Mouse (Mus musculus) frontal cortex, postnatal 36 days (tissue): ENCODE results near the gene Pitpnm1.
A peak's percentile ranks its signal among the peaks of the same experiment; 100 is the strongest.
"Not testable (repeated sequence)": the region's sequence is repeated elsewhere in the genome, so short reads cannot be mapped to it uniquely, and the experiment has no call there.

Experiments used
- DNase-seq, 2 experiments: peaks; one replicate each; pipeline ENCODE4 v3.0.0; 2022; ENCODE audit warnings: low spot score in 2 of 2

Pitpnm1 gene

DNA sequence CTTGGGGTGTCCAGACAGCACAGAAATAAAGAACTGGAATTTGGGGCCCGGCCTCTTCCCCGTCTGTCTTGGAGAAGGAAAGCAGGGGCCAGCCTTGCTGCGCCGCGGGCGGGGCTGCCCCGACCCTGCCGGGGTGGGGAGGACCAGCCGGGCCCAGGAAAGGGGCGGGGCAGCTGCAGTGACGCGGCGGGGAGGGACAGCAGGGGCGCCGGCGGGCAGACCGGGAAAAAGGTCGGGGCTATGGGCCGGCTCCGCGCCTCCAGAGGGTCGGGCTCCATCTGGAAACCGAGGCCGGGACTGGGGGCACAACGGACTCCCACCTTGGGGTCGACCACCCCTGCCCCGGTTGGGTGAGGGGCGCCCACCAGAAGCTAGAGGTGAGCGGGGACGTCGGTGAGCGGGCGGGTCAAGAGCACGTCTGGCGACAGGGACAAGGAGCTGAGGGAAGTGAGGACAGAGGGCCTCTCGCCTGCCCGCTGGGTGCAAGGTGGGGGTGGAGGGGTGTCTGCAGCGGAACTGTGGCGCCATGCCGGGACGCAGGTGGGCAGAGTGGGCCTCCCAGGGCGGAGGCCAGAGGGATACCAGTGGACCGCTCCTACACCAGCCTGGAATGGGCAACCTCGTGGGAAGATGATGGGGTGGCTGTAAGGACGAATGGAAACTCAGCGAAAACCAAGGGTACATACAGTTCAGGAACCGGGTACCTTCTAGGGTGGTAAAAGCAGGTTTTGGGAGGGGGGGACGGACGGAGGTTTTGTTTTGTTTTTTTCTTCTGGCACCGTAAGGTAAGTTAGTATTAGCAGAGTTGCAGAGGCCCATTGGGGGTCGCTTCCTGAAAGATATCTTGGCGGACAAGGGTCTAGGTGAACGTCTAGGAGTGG is at the start of gene Pitpnm1:
TSS of gene Pitpnm1 (plus strand) at position 162 of the 881 bp plus-strand sequence.
- peak in 1 of 2 experiments; percentile 52 for DNase-seq

DNA sequence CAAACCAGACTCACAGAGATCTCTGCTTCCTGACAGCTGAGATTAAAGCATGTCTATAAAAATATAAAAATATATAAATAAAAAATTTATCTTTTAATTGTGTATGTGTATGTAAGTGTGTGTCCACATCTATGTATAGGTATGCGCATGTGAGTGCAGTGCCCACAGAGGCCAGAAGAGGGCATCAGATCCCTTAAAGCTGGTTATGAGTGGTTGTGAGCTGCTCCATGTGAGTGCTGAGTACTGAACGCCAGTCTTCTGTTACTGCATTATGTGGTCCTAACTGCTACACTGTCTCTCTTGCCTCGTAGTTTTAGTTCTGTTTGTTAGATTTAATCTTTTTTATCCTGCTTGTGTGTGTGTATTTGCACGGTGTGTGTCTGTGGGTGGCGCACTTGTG is 48.8 kb upstream of the Pitpnm1 start:
- DNase-seq, result no peak

DNA sequence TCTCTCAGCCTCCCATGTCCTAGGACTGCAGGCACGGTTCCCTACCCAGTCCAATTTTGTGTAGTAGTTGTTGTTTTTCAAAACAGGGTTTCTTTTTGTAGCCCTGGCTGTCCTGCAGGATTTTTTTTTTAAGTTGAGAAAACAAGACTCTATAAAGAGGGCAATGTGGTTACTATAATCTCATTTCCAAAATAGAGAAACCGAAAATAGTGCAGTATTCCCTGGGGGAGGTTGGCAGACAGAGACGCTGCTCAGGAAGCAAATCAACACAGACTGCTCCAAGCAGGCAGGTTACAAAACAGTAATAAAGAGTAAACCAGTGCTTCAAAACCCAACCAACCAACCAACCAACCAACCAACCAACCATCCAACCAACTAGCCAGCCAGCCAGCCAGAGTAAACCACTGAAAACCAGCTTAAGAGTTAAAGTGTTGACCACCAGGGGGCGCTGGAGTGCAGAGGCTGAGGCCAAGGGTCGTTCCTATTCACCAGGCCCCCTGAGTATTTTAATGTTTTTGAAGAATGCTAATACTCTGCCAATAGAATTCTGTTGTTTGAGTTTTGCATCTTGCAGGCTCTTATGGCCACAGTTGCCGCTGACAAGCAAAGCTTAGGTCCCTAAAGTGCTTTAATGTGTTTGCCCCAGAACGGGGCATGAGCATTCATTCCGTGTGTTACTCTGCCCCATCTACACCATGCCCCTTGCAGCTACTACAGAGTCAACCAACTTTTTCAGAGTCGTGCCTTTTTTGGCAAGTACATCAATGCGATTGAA is 47.9 kb upstream of the Pitpnm1 start:
- DNase-seq, result peak; percentile 37 to 44

GRCm38 (mm10) chr19:4052516-4053030 is 47.2 kb upstream of the Pitpnm1 start:
- no peak for DNase-seq

DNA sequence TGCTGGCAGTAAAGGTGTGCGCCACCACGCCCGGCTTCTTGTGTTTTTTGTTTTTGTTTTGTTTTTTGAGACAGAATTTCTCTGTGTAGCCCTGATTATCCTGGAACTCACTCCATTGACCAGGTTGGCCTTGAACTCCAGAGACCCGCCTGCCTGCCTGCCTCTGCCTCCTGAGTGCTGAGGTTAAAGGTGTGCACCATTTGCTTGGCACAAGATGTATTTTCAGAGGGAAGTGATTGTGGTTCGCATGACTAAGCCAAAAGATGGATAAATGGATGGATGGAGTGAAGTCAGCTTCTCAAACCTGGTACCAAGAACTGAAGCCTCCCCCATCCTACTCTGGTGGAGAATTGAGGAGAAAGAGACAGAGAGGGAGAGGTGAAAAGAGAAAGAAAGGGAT is 45.2 kb upstream of the Pitpnm1 start:
- no peak for DNase-seq

- no peak for DNase-seq
Measured at GRCm38 (mm10) chr19:4055216-4055946, 44.4 kb upstream of the Pitpnm1 start.

GRCm38 (mm10) chr19:4055947-4056693 is 43.7 kb upstream of the Pitpnm1 start:
- DNase-seq, result no peak

- DNase-seq, result no peak
Measured at GRCm38 (mm10) chr19:4056727-4057126, 43.1 kb upstream of the Pitpnm1 start.

- no peak for DNase-seq
Measured at GRCm38 (mm10) chr19:4057389-4057788, 42.4 kb upstream of the Pitpnm1 start.

DNA sequence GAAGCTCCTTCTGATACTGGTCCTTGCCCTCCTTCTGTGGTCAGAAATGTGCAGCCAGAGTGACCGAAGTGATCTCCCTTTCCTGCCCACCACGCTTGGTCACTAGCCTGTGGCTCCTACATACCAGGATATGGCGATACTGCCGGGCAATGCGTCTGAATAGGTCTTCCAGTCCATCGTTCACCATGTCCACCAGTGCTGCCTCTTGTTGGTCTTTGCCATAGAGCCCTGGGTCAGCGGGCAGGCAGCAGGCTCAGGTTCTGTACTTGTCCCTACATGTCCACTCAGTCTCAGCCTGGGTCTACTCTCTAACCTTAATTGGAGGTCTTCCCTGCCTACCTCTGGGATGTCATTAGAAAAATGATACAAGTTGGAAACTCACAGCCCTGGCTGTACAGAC is 41.8 kb upstream of the Pitpnm1 start:
- DNase-seq, result no peak

GRCm38 (mm10) chr19:4058581-4058980 is 41.2 kb upstream of the Pitpnm1 start:
- no peak for DNase-seq

DNA sequence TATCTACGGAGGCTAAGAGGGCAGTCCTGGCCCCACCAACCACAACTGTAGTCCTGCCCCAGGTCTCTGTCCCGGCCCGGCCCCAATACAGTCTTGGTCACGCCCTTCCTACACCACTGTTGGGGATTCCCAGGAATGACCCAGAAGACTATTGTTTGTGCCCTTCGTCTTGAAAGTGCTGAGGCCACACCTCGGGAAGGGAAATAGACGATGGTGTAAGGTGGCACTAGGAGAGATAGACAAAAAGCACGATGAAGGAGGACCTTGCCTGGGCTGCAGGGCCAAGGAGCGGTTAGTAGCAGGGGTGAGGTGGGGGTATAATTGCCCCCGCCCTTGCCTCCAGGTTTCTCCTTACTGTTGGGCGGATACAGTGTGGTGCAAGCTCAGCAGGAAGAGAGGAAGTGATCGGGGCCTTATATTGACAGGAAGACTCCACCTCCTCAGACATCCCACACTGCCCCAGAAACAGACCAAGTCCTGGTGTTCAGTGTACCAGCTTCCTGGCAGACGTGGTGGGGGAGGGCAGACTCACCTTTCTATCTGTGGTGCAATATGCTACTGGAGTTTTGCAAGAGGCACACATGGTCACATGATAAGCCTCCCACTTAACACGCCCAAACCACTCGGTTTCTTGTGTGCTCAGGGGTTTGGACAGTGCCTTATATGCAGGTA is 40.6 kb upstream of the Pitpnm1 start, which contains the start of gene Gstp3:
TSS of gene Gstp3 (minus strand) at position 501 of the 672 bp plus-strand sequence.
- no peak for DNase-seq

GRCm38 (mm10) chr19:4060044-4060898 is 39.5 kb upstream of the Pitpnm1 start:
- not testable (repeated sequence) for DNase-seq

GRCm38 (mm10) chr19:4060899-4061465 is 38.8 kb upstream of the Pitpnm1 start:
- DNase-seq, result no peak

GRCm38 (mm10) chr19:4063357-4063756 is 36.4 kb upstream of the Pitpnm1 start:
- not testable (repeated sequence) for DNase-seq

- not testable (repeated sequence) for DNase-seq
Measured at GRCm38 (mm10) chr19:4064501-4064900, 35.3 kb upstream of the Pitpnm1 start.

- DNase-seq, result no peak
Measured at GRCm38 (mm10) chr19:4066280-4066679, 33.5 kb upstream of the Pitpnm1 start.

DNA sequence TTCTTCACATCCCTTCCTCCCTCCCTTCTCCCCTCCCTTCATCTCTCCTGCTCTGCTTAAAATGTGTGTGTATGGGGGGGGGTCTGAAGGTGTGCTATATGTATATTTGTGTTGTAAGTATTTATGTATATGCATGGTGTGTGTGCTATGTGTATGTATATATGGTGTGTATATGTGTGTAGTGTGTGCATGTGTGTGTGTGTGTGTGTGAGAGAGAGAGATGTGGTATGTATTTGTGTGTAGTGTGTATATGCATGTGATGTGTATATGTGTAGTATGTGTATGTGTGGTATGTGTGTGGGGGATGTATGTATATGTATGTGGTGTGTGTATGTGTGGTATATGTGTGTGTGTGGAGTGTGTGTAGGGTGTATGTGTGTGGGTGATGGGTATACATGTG is 32.9 kb upstream of the Pitpnm1 start:
- no peak for DNase-seq

- DNase-seq, result not testable (repeated sequence)
Measured at GRCm38 (mm10) chr19:4068242-4068641, 31.6 kb upstream of the Pitpnm1 start.
